Mouse (Mus musculus): Measurements from ENCODE around the gene Lrp10. TPM values are rescaled to one million over a fixed set of nuclear protein-coding genes. Genes with fewer than 3 reads are reported as not detected.

Lrp10 gene
- total RNA-seq, 1 experiment: 20.8 TPM

DNA sequence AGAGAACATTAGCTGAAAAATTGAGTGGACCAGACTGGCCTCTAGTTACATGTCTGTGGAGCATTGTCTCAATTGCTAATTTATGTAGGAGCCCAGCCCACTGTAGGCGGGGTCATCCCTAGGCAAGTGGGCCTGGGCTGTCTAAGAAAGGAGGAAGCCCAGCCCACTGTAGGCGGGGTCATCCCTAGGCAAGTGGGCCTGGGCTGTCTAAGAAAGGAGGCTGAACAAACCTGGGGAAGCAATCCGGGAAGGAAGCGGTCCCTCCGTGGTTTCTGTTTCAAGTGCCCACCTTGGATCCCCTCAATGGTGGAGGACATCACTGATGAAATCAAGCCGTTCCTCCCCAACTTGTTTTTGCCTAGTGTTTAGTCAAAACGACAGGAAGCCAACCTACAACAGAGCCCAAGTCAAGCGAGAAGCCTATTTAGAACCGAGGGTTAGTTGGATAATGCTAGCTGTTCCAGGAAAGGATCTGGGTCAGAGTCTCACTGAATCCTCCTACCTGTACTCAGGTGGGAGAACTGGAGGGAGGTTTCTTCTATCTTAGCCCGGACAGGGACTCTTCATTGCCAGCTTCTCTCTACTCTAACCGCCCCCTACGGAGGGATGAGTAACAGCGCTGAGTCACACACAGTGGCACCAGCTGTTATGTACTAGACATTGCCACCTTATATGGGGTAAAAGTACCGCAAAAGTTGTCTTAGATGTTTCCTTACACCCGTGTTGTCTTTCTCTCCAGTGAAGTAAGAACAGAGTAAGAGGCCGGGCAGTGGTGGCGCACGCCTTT is 28.6 kb downstream of the Lrp10 start:
- in situ Hi-C loops (cut with MboI; ENCODE audit: low sequenced_read_pairs in 2 of 2, unreplicated experiment in 2 of 2): loop anchor here (25.0 kb wide), 2 partner anchors 105 to 430 kb away; no protein-coding TSS in a partner anchor
- no peak overlapping the region for H3K9ac ChIP-seq (ENCODE audit: insufficient read depth, low read depth, low read length, poor library complexity, severe bottlenecking)
- TF ChIP-seq ZC3H11A (IDR thresholded peaks at IDR 0.05; ENCODE audit: borderline replicate concordance, low read depth, low read length) (no peak), ZNF384 (IDR thresholded peaks at IDR 0.05; ENCODE audit: low read depth, low read length) (no peak)
- peak; percentile 81 for DNase-seq (ENCODE audit: low read depth, low spot score)
- no peaks in the 10 kb centered on the region for H3K9me3 ChIP-seq (ENCODE audit: control insufficient read depth, insufficient read depth, low read depth, low read length)
- H3K4me3 ChIP-seq (ENCODE audit: insufficient read depth in 1 of 2, low read depth in 1 of 2, low read length in 2 of 2, poor library complexity in 1 of 2, severe bottlenecking in 1 of 2): no peak overlapping the region
- no peaks in the 10 kb centered on the region for H3K36me3 ChIP-seq (ENCODE audit: control insufficient read depth, insufficient read depth, low read length, poor library complexity, severe bottlenecking)
- H3K27ac ChIP-seq (ENCODE audit: insufficient read depth, low read depth, low read length, poor library complexity, severe bottlenecking): no peak overlapping the region
- H3K4me1 ChIP-seq (ENCODE audit: control insufficient read depth in 2 of 2, insufficient read depth in 2 of 2, low read length in 2 of 2, poor library complexity in 1 of 2): no peaks in the 10 kb centered on the region

DNA sequence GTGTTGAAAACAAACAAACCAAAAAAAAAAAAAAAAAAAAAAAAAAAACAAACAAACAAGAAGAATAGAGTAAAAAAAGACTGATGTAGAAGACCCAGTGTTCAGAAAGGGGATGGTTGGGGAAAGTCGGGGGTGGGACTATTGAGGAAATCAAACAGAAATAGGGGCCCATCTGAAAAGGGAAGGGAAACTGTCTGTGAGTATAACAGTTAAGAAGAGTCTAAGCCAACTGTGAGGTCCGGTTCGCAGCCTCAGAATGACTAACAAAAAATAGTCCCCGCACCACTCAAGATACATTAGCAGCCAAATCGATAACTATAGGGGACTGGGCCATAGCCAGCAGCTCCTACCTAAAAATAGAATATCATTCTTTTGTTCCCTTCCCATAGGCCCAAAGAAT is 29.3 kb downstream of the Lrp10 start:
- no peak for DNase-seq (ENCODE audit: low read depth, low spot score)
- Histone ChIP-seq H3K9ac (ENCODE audit: insufficient read depth, low read depth, low read length, poor library complexity, severe bottlenecking) (no peak overlapping the region), H3K9me3 (ENCODE audit: control insufficient read depth, insufficient read depth, low read depth, low read length) (no peaks in the 10 kb centered on the region), H3K36me3 (ENCODE audit: control insufficient read depth, insufficient read depth, low read length, poor library complexity, severe bottlenecking) (no peaks in the 10 kb centered on the region), H3K4me3 (ENCODE audit: insufficient read depth in 1 of 2, low read depth in 1 of 2, low read length in 2 of 2, poor library complexity in 1 of 2, severe bottlenecking in 1 of 2) (no peak overlapping the region), H3K4me1 (ENCODE audit: control insufficient read depth in 2 of 2, insufficient read depth in 2 of 2, low read length in 2 of 2, poor library complexity in 1 of 2) (no peaks in the 10 kb centered on the region), H3K27ac (ENCODE audit: insufficient read depth, low read depth, low read length, poor library complexity, severe bottlenecking) (no peak overlapping the region)
- TF ChIP-seq ZNF384 (IDR thresholded peaks at IDR 0.05; ENCODE audit: low read depth, low read length) (no peak), ZC3H11A (IDR thresholded peaks at IDR 0.05; ENCODE audit: borderline replicate concordance, low read depth, low read length) (no peak), CHD2 (IDR thresholded peaks at IDR 0.05; ENCODE audit: low read depth, low read length) (no peak), MAFK (IDR thresholded peaks at IDR 0.05; ENCODE audit: insufficient read depth, low read depth, low read length) (no peak), HCFC1 (IDR thresholded peaks at IDR 0.05; ENCODE audit: borderline replicate concordance, insufficient read depth, low read length) (no peak)
- in situ Hi-C loops (cut with MboI; ENCODE audit: low sequenced_read_pairs in 2 of 2, unreplicated experiment in 2 of 2): loop anchor here (25.0 kb wide), 2 partner anchors 106 to 431 kb away; no protein-coding TSS in a partner anchor

DNA sequence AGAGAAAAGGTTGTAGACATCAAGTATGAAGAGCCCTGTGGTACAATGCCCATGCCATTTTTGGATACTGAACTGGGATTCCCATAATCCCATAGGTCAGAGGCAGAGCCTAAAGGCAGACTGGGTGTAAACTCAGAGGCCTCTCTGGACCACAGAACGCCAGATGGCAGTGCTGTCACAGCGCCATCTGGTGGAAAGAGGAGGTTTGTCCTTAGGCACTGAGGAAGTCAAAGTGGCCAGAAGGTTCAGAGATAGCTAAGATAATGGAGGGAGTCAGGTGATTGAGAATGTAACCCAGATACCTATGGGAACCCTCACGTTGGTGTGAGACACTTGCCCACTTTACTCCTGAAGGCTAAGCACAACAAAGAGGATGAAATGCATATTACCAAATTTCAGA is 30.3 kb downstream of the Lrp10 start:
- in situ Hi-C loops (cut with MboI; ENCODE audit: low sequenced_read_pairs in 2 of 2, unreplicated experiment in 2 of 2): loop anchor here (25.0 kb wide), 2 partner anchors 107 to 432 kb away; no protein-coding TSS in a partner anchor

DNA sequence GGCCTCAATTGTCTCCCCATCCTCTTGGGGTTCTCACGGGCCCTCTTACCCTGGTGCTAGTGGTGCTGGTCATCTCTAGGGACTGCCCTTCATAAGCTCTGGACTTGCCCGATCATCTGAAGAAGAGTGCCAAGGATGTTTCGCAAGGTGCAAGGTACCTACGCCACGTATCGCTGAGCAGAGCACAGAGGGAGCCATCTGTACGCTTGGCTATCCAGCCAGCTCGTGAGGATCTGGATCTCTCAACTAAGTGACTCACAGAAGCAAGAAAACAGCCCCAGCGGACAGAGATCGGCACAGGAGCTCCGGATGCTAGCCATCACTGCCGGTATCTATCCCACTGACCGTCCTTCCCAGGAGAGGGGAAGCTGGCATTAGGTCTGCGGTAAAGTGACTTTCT is 32.8 kb downstream of the Lrp10 start:
- H3K4me1 ChIP-seq (ENCODE audit: control insufficient read depth in 2 of 2, insufficient read depth in 2 of 2, low read length in 2 of 2, poor library complexity in 1 of 2): no peaks in the 10 kb centered on the region
- DNase-seq (ENCODE audit: low read depth, low spot score): no peak
- in situ Hi-C loops (cut with MboI; ENCODE audit: low sequenced_read_pairs in 2 of 2, unreplicated experiment in 2 of 2): loop anchor here (25.0 kb wide), 2 partner anchors 109 to 434 kb away; no protein-coding TSS in a partner anchor
- no peaks in the 10 kb centered on the region for H3K9me3 ChIP-seq (ENCODE audit: control insufficient read depth, insufficient read depth, low read depth, low read length)
- H3K4me3 ChIP-seq (ENCODE audit: insufficient read depth in 1 of 2, low read depth in 1 of 2, low read length in 2 of 2, poor library complexity in 1 of 2, severe bottlenecking in 1 of 2): no peak overlapping the region
- no peak overlapping the region for H3K9ac ChIP-seq (ENCODE audit: insufficient read depth, low read depth, low read length, poor library complexity, severe bottlenecking)
- no peaks in the 10 kb centered on the region for H3K36me3 ChIP-seq (ENCODE audit: control insufficient read depth, insufficient read depth, low read length, poor library complexity, severe bottlenecking)
- H3K27ac ChIP-seq (ENCODE audit: insufficient read depth, low read depth, low read length, poor library complexity, severe bottlenecking): no peak overlapping the region
- no peak for TF ChIP-seq CHD2 (IDR thresholded peaks at IDR 0.05; ENCODE audit: low read depth, low read length)
- no peak for TF ChIP-seq MAFK (IDR thresholded peaks at IDR 0.05; ENCODE audit: insufficient read depth, low read depth, low read length)
- TF ChIP-seq ZC3H11A (IDR thresholded peaks at IDR 0.05; ENCODE audit: borderline replicate concordance, low read depth, low read length): no peak
- no peak for TF ChIP-seq HCFC1 (IDR thresholded peaks at IDR 0.05; ENCODE audit: borderline replicate concordance, insufficient read depth, low read length)
- TF ChIP-seq ZNF384 (IDR thresholded peaks at IDR 0.05; ENCODE audit: low read depth, low read length): no peak

More for the DNA sequence above, 30.3 kb downstream of the Lrp10 start:
- peak; percentile 58; the same call in 1 of the 2 replicates for TF ChIP-seq ZC3H11A (IDR thresholded peaks at IDR 0.05; ENCODE audit: borderline replicate concordance, low read depth, low read length)
- TF ChIP-seq ZNF384 (IDR thresholded peaks at IDR 0.05; ENCODE audit: low read depth, low read length): no peak
- TF ChIP-seq CHD2 (IDR thresholded peaks at IDR 0.05; ENCODE audit: low read depth, low read length): no peak
- no peak for TF ChIP-seq MAFK (IDR thresholded peaks at IDR 0.05; ENCODE audit: insufficient read depth, low read depth, low read length)
- no peak for TF ChIP-seq HCFC1 (IDR thresholded peaks at IDR 0.05; ENCODE audit: borderline replicate concordance, insufficient read depth, low read length)
- no peaks in the 10 kb centered on the region for H3K36me3 ChIP-seq (ENCODE audit: control insufficient read depth, insufficient read depth, low read length, poor library complexity, severe bottlenecking)
- no peak overlapping the region for H3K27ac ChIP-seq (ENCODE audit: insufficient read depth, low read depth, low read length, poor library complexity, severe bottlenecking)
- DNase-seq (ENCODE audit: low read depth, low spot score): peak; percentile 82
- H3K4me1 ChIP-seq (ENCODE audit: control insufficient read depth in 2 of 2, insufficient read depth in 2 of 2, low read length in 2 of 2, poor library complexity in 1 of 2): no peaks in the 10 kb centered on the region
- no peaks in the 10 kb centered on the region for H3K9me3 ChIP-seq (ENCODE audit: control insufficient read depth, insufficient read depth, low read depth, low read length)
- H3K9ac ChIP-seq (ENCODE audit: insufficient read depth, low read depth, low read length, poor library complexity, severe bottlenecking): no peak overlapping the region
- no peak overlapping the region for H3K4me3 ChIP-seq (ENCODE audit: insufficient read depth in 1 of 2, low read depth in 1 of 2, low read length in 2 of 2, poor library complexity in 1 of 2, severe bottlenecking in 1 of 2)

All from ES-E14 (cell line).